Mouse (Mus musculus): ENCODE measurements around the gene Dnm1.

DNA sequence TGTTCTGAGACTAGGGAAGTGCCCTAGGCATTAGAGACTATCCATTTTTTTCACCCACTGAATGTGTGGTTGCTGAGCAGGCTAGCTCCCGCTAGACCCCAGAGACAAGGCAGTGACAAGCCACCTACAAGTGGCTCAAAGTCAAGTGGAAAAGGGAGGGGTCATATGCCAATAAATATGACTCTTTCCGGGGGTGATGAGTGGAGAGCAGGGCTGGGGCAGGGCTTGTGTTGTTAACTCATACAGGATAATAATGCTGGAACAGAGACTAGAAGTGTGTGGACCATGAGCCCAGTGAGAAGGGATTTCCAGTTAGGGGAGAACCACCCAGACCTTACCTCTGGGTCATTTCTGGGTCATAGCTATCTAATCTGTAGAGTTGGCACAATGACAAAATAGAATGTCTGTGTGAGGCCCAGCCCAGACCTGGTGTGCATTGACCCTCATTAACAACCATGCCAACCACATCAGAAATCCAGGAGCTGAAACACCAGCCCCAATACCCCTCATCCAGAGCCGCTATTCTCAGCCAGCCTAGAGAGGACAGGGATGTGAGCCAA lies 1.3 kb upstream of the Dnm1 start:
- TF ChIP-seq CTCF (IDR thresholded peaks at IDR 0.05; ENCODE audit: borderline replicate concordance, control insufficient read depth, extremely low read depth, insufficient read depth, low read length, poor library complexity) (no peak), POLR2A (IDR thresholded peaks at IDR 0.05; ENCODE audit: control insufficient read depth, extremely low read depth, insufficient read depth, low read length, poor library complexity) (no peak)

Measured in thymus, adult 2 months (tissue).